Mouse (Mus musculus) telencephalon, adult 2 months (tissue): ENCODE results near the gene Shank3.

Source experiments
- DNase-seq: peaks from one replicate; pipeline ENCODE4 v3.0.0-alpha.2; 2011; ENCODE audit warnings: low read depth, low spot score

Shank3 gene

GRCm38 (mm10) chr15:89524611-89525415, 25.4 kb downstream of the Shank3 start:
- no peak for DNase-seq

GRCm38 (mm10) chr15:89525464-89525863, 26.0 kb downstream of the Shank3 start:
- DNase-seq = no peak

- DNase-seq = no peak
Observed at GRCm38 (mm10) chr15:89525896-89526295, 26.5 kb downstream of the Shank3 start.

GRCm38 (mm10) chr15:89526776-89527325, 27.4 kb downstream of the Shank3 start:
- DNase-seq = no peak

GRCm38 (mm10) chr15:89527466-89527865, 28.0 kb downstream of the Shank3 start:
- no peak for DNase-seq

- DNase-seq = no peak
Observed at GRCm38 (mm10) chr15:89528201-89528850, 28.9 kb downstream of the Shank3 start.

- DNase-seq = no peak
Observed at GRCm38 (mm10) chr15:89528923-89529322, 29.5 kb downstream of the Shank3 start.

- no peak for DNase-seq
Observed at GRCm38 (mm10) chr15:89530336-89530735, 30.9 kb downstream of the Shank3 start.

- DNase-seq = no peak
Observed at GRCm38 (mm10) chr15:89531399-89531798, 32.0 kb downstream of the Shank3 start.

- DNase-seq = peak; percentile 89
Observed at GRCm38 (mm10) chr15:89532026-89532923, 32.9 kb downstream of the Shank3 start.

GRCm38 (mm10) chr15:89532924-89533842, 33.8 kb downstream of the Shank3 start:
- no peak for DNase-seq

- no peak for DNase-seq
Observed at GRCm38 (mm10) chr15:89533843-89534207, 34.4 kb downstream of the Shank3 start.

- DNase-seq = no peak
Observed at GRCm38 (mm10) chr15:89544171-89544570, 44.7 kb downstream of the Shank3 start.

- no peak for DNase-seq
Observed at GRCm38 (mm10) chr15:89547321-89547720, 47.9 kb downstream of the Shank3 start.

GRCm38 (mm10) chr15:89547824-89548601, 48.6 kb downstream of the Shank3 start:
- DNase-seq = no peak

GRCm38 (mm10) chr15:89548837-89549236, 49.4 kb downstream of the Shank3 start:
- no peak for DNase-seq

- DNase-seq = no peak
Observed at GRCm38 (mm10) chr15:89550506-89550905, 51.1 kb downstream of the Shank3 start.

- no peak for DNase-seq
Observed at GRCm38 (mm10) chr15:89551733-89552132, 52.3 kb downstream of the Shank3 start.

GRCm38 (mm10) chr15:89555591-89555990, 56.2 kb downstream of the Shank3 start:
- no peak for DNase-seq
